Mouse (Mus musculus) embryo, embryonic 10.5 days (tissue): Measurements from ENCODE around the gene Plxnc1.
A peak's percentile ranks its signal among the peaks of the same experiment; 100 is the strongest.

Experiments
- DNase-seq: peaks from one replicate; pipeline ENCODE4 v3.0.0-alpha.2; 2015; ENCODE audit warnings: low spot score

Plxnc1 gene

GRCm38 (mm10) chr10:94920526-94920925, 24.1 kb downstream of the Plxnc1 start:
- no peak for DNase-seq

GRCm38 (mm10) chr10:94919960-94920359, 24.7 kb downstream of the Plxnc1 start:
- DNase-seq = no peak

- DNase-seq = no peak
These were observed 25.1 kb downstream of the Plxnc1 start for GRCm38 (mm10) chr10:94919552-94919951.

GRCm38 (mm10) chr10:94918618-94919017, 26.0 kb downstream of the Plxnc1 start:
- DNase-seq = no peak

GRCm38 (mm10) chr10:94917990-94918389, 26.6 kb downstream of the Plxnc1 start:
- no peak for DNase-seq

- no peak for DNase-seq
These were observed 27.3 kb downstream of the Plxnc1 start for GRCm38 (mm10) chr10:94917354-94917753.

GRCm38 (mm10) chr10:94916610-94917009, 28.0 kb downstream of the Plxnc1 start:
- no peak for DNase-seq

- no peak for DNase-seq
These were observed 28.9 kb downstream of the Plxnc1 start for GRCm38 (mm10) chr10:94915746-94916145.

GRCm38 (mm10) chr10:94914081-94914480, 30.6 kb downstream of the Plxnc1 start:
- no peak for DNase-seq

- DNase-seq = no peak
These were observed 31.3 kb downstream of the Plxnc1 start for GRCm38 (mm10) chr10:94913336-94913739.

GRCm38 (mm10) chr10:94912551-94912950, 32.1 kb downstream of the Plxnc1 start:
- no peak for DNase-seq

GRCm38 (mm10) chr10:94911102-94911501, 33.5 kb downstream of the Plxnc1 start:
- no peak for DNase-seq

GRCm38 (mm10) chr10:94910570-94910969, 34.1 kb downstream of the Plxnc1 start:
- DNase-seq = no peak

- DNase-seq = no peak
These were observed 34.8 kb downstream of the Plxnc1 start for GRCm38 (mm10) chr10:94909789-94910188.

GRCm38 (mm10) chr10:94908976-94909717, 35.5 kb downstream of the Plxnc1 start:
- DNase-seq = no peak

GRCm38 (mm10) chr10:94905689-94906473, 38.8 kb downstream of the Plxnc1 start:
- DNase-seq = peak; percentile 87

GRCm38 (mm10) chr10:94905219-94905618, 39.4 kb downstream of the Plxnc1 start:
- no peak for DNase-seq

- DNase-seq = no peak
These were observed 47.7 kb downstream of the Plxnc1 start for GRCm38 (mm10) chr10:94896950-94897349.

GRCm38 (mm10) chr10:94896311-94896710, 48.3 kb downstream of the Plxnc1 start:
- no peak for DNase-seq

- DNase-seq = no peak
These were observed 48.8 kb downstream of the Plxnc1 start for GRCm38 (mm10) chr10:94895876-94896275.

- no peak for DNase-seq
These were observed 54.9 kb downstream of the Plxnc1 start for GRCm38 (mm10) chr10:94889735-94890134.

- DNase-seq = no peak
These were observed 61.4 kb downstream of the Plxnc1 start for GRCm38 (mm10) chr10:94883216-94883615.

- DNase-seq = no peak
These were observed 73.1 kb downstream of the Plxnc1 start for GRCm38 (mm10) chr10:94871506-94871905.
